Comparison of ENCODE assay signal across 8 mouse cellular contexts in the genomic region with DNA sequence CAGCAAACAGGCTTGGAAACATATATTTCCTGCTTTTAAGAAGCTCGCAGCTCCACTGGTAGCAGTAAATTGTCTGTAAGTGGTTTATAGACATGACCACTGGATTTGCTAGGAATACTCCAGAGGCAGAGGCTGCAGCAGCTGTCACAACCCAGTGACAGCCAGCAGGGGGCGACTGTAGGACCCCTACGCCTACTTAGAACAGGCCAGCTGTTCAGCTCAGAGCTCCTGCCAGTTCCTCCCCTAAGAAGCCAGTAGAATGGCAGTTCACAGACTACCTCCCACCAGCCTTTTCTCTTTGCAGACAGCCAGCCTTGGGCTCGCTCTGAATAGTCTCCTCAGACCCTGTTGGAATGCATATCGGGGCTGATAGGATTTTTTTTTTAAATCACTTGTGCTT. TPM values are rescaled to one million over a fixed set of nuclear protein-coding genes. Genes with fewer than 3 reads are reported as not detected.
DNase-seq lines count a peak whose midpoint lies in the region; ATAC-seq lines count a peak whose summit lies in the region.

No protein-coding gene starts in this region.

- peak; percentile 11 to 16 for DNase-seq in cerebellum, adult 18-20 months
- DNase-seq in cerebellum, adult 9-10 months = no peak
- DNase-seq in MEL-GATA-1-ER (ENCODE audit: extremely low read depth, low read depth) = peak; percentile 33
- peak; percentile 72 for DNase-seq in embryonic facial prominence, embryonic 11.5 days (ENCODE audit: low spot score)
- DNase-seq in hindbrain, embryonic 10.5 days (ENCODE audit: low spot score) = peak; percentile 76
- DNase-seq in layer of hippocampus, postnatal 25 days (ENCODE audit: extremely low spot score in 1 of 2, low spot score in 1 of 2) = peak; percentile 36 to 75
- peak; percentile 61 to 67 for DNase-seq in right cerebral cortex, adult 2 months (ENCODE audit: low spot score in 2 of 2)

- H3K9ac ChIP-seq in embryonic facial prominence, embryonic 11.5 days (replicated peaks; ENCODE audit: low read length) = no peak overlapping the region

- H3K4me3 ChIP-seq in embryonic facial prominence, embryonic 11.5 days (ENCODE audit: low read depth, low read length) = no peak overlapping the region
- H3K4me3 ChIP-seq in hindbrain, embryonic 10.5 days = no peak overlapping the region

- H3K4me2 ChIP-seq in embryonic facial prominence, embryonic 11.5 days (ENCODE audit: low read depth, low read length) = no peak overlapping the region

- H3K27ac ChIP-seq in embryonic facial prominence, embryonic 11.5 days (replicated peaks; ENCODE audit: low read depth, low read length) = no peak overlapping the region
- H3K27ac ChIP-seq in hindbrain, embryonic 10.5 days = no peak overlapping the region

- WGBS in embryonic facial prominence, embryonic 11.5 days = 18% methylated on average over 5 of the region's 5 CpGs
- 15% methylated on average over 5 of the region's 5 CpGs for WGBS in hindbrain, embryonic 10.5 days

- H3K36me3 ChIP-seq in embryonic facial prominence, embryonic 11.5 days (replicated peaks; ENCODE audit: control insufficient read depth, insufficient read depth, low read depth, low read length) = no peaks in the 10 kb centered on the region
- no peaks in the 10 kb centered on the region for H3K36me3 ChIP-seq in hindbrain, embryonic 10.5 days

- H3K4me1 ChIP-seq in embryonic facial prominence, embryonic 11.5 days (ENCODE audit: control insufficient read depth, insufficient read depth, low read length) = no peaks in the 10 kb centered on the region
- H3K4me1 ChIP-seq in hindbrain, embryonic 10.5 days (replicated peaks) = peaks cover 5% of the 10 kb centered on the region

- peak; percentile 62; the same call in 1 of the 2 replicates for ATAC-seq in embryonic facial prominence, embryonic 11.5 days (replicated peaks; ENCODE audit: insufficient number of reproducible peaks, low FRiP score, low TSS enrichment, low read depth)
- ATAC-seq in megakaryocyte, adult 5-6 weeks (ENCODE audit: poor library complexity, severe bottlenecking) = peak; percentile 67

- no peaks in the 10 kb centered on the region for H3K9me3 ChIP-seq in embryonic facial prominence, embryonic 11.5 days (replicated peaks; ENCODE audit: control insufficient read depth, low read length)
- H3K9me3 ChIP-seq in hindbrain, embryonic 10.5 days = no peaks in the 10 kb centered on the region

- H3K27me3 ChIP-seq in embryonic facial prominence, embryonic 11.5 days (ENCODE audit: control insufficient read depth, insufficient read depth, low read length) = no peaks in the 10 kb centered on the region
- H3K27me3 ChIP-seq in hindbrain, embryonic 10.5 days (ENCODE audit: insufficient read depth, poor library complexity, severe bottlenecking) = no peaks in the 10 kb centered on the region

RNA-seq across cellular contexts. Expression of gene Lbp, which starts 10.7 kb away (rescaled TPM):
- polyA plus RNA-seq in embryonic facial prominence, embryonic 11.5 days (2014; fragmentation: Nextera tagmentation; extraction: Ambion mirVana) = 3.8 and 4.6 TPM in 2 replicates
- 2.2 and 3.4 TPM in 2 replicates for polyA plus RNA-seq in hindbrain, embryonic 10.5 days (2016; fragmentation: Nextera tagmentation; extraction: Ambion mirVana)
- 1 to 10 TPM; 1.3 to 2.7 TPM for total RNA-seq in layer of hippocampus, postnatal 25 days (2021)
- total RNA-seq in megakaryocyte, adult 5-6 weeks (2015) = 31.2 and 40.4 TPM in 2 replicates
- 80.4 and 95.8 TPM in 2 replicates for total RNA-seq in megakaryocyte, adult 5-6 weeks (2017)

RNA-seq across cellular contexts. Expression of gene Snhg11, which starts 58.4 kb away (rescaled TPM):
- 6.9 and 8.0 TPM in 2 replicates for polyA plus RNA-seq in embryonic facial prominence, embryonic 11.5 days (2014; fragmentation: Nextera tagmentation; extraction: Ambion mirVana)
- 41.0 and 88.9 TPM in 2 replicates for polyA plus RNA-seq in hindbrain, embryonic 10.5 days (2016; fragmentation: Nextera tagmentation; extraction: Ambion mirVana)
- 100 to 1,000 TPM; 315 to 544 TPM for total RNA-seq in layer of hippocampus, postnatal 25 days (2021)
- not detected in 2 replicates for total RNA-seq in megakaryocyte, adult 5-6 weeks (2015)
- total RNA-seq in megakaryocyte, adult 5-6 weeks (2017) = 0.08 TPM in 1 of 2 replicates, not detected in the other

RNA-seq across cellular contexts. Expression of gene Bpi, which starts 59.1 kb away (rescaled TPM):
- polyA plus RNA-seq in embryonic facial prominence, embryonic 11.5 days (2014; fragmentation: Nextera tagmentation; extraction: Ambion mirVana) = not detected in 2 replicates
- polyA plus RNA-seq in hindbrain, embryonic 10.5 days (2016; fragmentation: Nextera tagmentation; extraction: Ambion mirVana) = not detected in 2 replicates
- not detected for total RNA-seq in layer of hippocampus, postnatal 25 days (2021)
- not detected in 2 replicates for total RNA-seq in megakaryocyte, adult 5-6 weeks (2015)
- total RNA-seq in megakaryocyte, adult 5-6 weeks (2017) = 0.08 TPM in 1 of 2 replicates, not detected in the other

Comparison
In these comparisons a context has a peak if more than half of its experiments do, and no peak if none do; other contexts are left out.
1. RNA of gene Lbp, which starts 10.7 kb away (total RNA-seq): 31.2 to 95.8 TPM in megakaryocyte, adult 5-6 weeks; 1.3 to 2.7 TPM in layer of hippocampus, postnatal 25 days; every median in the first group is over 4 times any median in the second.
2. RNA of gene Snhg11, which starts 58.4 kb away (total RNA-seq): 315 to 544 TPM in layer of hippocampus, postnatal 25 days; 0.08 TPM in megakaryocyte, adult 5-6 weeks; every median in the first group is over 100 times any median in the second.